Mouse (Mus musculus) CD4-positive, CD25-positive, alpha-beta regulatory T cell, adult 4 months (primary cell): ENCODE measurements around the gene Sema3g. TPM values are rescaled to one million over a fixed set of nuclear protein-coding genes. Genes with fewer than 3 reads are reported as not detected.

ENCODE experiments used
- polyA plus RNA-seq, 2 experiments: library from polyadenylated mRNA; unstranded; fragments of 100-300 nt; shearing (Covaris generic); gene quantifications; one replicate each; pipeline ENCODE4 v1.2.1; 2017

The Sema3g gene
- polyA plus RNA-seq, 2 experiments from 2014 or later: not detected

Other genes starting within 250 kb of the Sema3g start
- gene Glt8d1, start 216.5 kb upstream of the Sema3g start, polyA plus RNA-seq: 10 to 100 TPM; 10.1 to 10.4 TPM
- gene Spcs1, start 216.2 kb upstream of the Sema3g start, polyA plus RNA-seq: 100 to 1,000 TPM; 278 to 298 TPM
- gene Pbrm1, start 198.7 kb upstream of the Sema3g start, polyA plus RNA-seq: 10 to 100 TPM; 40.1 to 46.0 TPM
- gene Gnl3, start 198.7 kb upstream of the Sema3g start, polyA plus RNA-seq: 10 to 100 TPM; 77.0 to 78.1 TPM
- 10 to 100 TPM; 66.3 to 68.7 TPM for gene Smim4, start 88.9 kb upstream of the Sema3g start, polyA plus RNA-seq
- not detected for gene Nt5dc2, start 86.8 kb upstream of the Sema3g start, polyA plus RNA-seq
- 1 to 10 TPM in 1 of 2 experiments, under 1 TPM in 1; 0.91 to 2.7 TPM for gene Stab1, start 49.2 kb upstream of the Sema3g start, polyA plus RNA-seq
- gene Tnnc1, start 9.5 kb upstream of the Sema3g start, polyA plus RNA-seq: not detected
- gene Nisch, start 914 bp upstream of the Sema3g start, polyA plus RNA-seq: 100 to 1,000 TPM; 151 to 190 TPM
- 10 to 100 TPM; 11.8 to 12.2 TPM for gene Phf7, start 33.5 kb downstream of the Sema3g start, polyA plus RNA-seq
- 10 to 100 TPM; 26.4 to 36.3 TPM for gene Bap1, start 33.6 kb downstream of the Sema3g start, polyA plus RNA-seq
- gene Dnah1, start 106.0 kb downstream of the Sema3g start, polyA plus RNA-seq: under 1 TPM in 1 of 2 experiments, not detected in 1; 0.06 TPM
- 10 to 100 TPM; 16.0 to 18.3 TPM for gene Capn7, start 118.8 kb downstream of the Sema3g start, polyA plus RNA-seq
- gene Sh3bp5, start 218.2 kb downstream of the Sema3g start, polyA plus RNA-seq: 10 to 100 TPM; 15.4 to 16.8 TPM